Mouse (Mus musculus) forebrain, postnatal 0 days (tissue): ENCODE data around the gene Them7. TPM values are rescaled to one million over a fixed set of nuclear protein-coding genes. Genes with fewer than 3 reads are reported as not detected.
A peak's percentile ranks its signal among the peaks of the same experiment; 100 is the strongest.

Experiments used
- ATAC-seq: fragments of 200-750 bp; cut with Nextera tagmentation; 2 replicates; pipeline ENCODE4 v1.8.0; 2017; ENCODE audit warnings: mild to moderate bottlenecking, moderate library complexity
- DNase-seq: peaks from one replicate; pipeline ENCODE4 v3.0.0-alpha.2; 2015
- H3K27ac ChIP-seq: fragments of 300-500 bp; sonication (generic); 2 replicates; pipeline ENCODE4 v1.5.1; 2014; ENCODE audit warnings: low read depth, mild to moderate bottlenecking, antibody characterized with exemption, low read length, moderate library complexity, mixed read lengths
- H3K27me3 ChIP-seq: fragments of 300-500 bp; sonication (generic); 2 replicates; pipeline ENCODE4 v1.6.1; 2014; ENCODE audit warnings: mild to moderate bottlenecking, low read length, mixed read lengths; ENCODE audit not compliant: insufficient read depth
- H3K36me3 ChIP-seq: fragments of 300-500 bp; sonication (generic); 2 replicates; pipeline ENCODE4 v1.6.1; 2014; ENCODE audit warnings: mild to moderate bottlenecking, moderate library complexity; ENCODE audit not compliant: insufficient read depth
- H3K4me1 ChIP-seq: fragments of 300-500 bp; sonication (generic); 2 replicates; pipeline ENCODE4 v1.6.1; 2014; ENCODE audit warnings: antibody characterized with exemption; ENCODE audit not compliant: insufficient read depth
- H3K4me2 ChIP-seq: fragments of 300-500 bp; sonication (generic); 2 replicates; pipeline ENCODE4 v1.6.1; 2014; ENCODE audit warnings: low read depth, mild to moderate bottlenecking, moderate library complexity
- H3K4me3 ChIP-seq: fragments of 300-500 bp; sonication (generic); 2 replicates; pipeline ENCODE4 v1.5.1; 2014; ENCODE audit warnings: low read depth, low read length, mixed read lengths
- H3K9ac ChIP-seq: fragments of 300-500 bp; sonication (generic); 2 replicates; pipeline ENCODE4 v1.6.1; 2014; ENCODE audit warnings: mild to moderate bottlenecking
- H3K9me3 ChIP-seq: fragments of 300-500 bp; sonication (generic); 2 replicates; pipeline ENCODE4 v1.6.1; 2016; ENCODE audit warnings: low read length
- CTCF ChIP-seq: sonication (generic); IDR thresholded peaks from 2 replicates; pipeline ENCODE4 v1.5.1; 2016; ENCODE audit warnings: antibody characterized with exemption, control low read depth, low read depth
- WGBS: fragments of 180-500 bp; shearing (Covaris S2); extraction: QIAGEN DNeasy Blood & Tissue Kit; methylation state at CpG from one replicate; pipeline ENCODE4 v1.1.7; 2014; 5-methylcytosine and 5-hydroxymethylcytosine counted together
- polyA plus RNA-seq: library from polyadenylated mRNA; unstranded; fragments of >200 nt; fragmentation: Nextera tagmentation; extraction: Ambion mirVana; gene quantifications from 2 replicates; pipeline ENCODE4 v1.2.1, GENCODE M21; 2015
- total RNA-seq: library from RNA; depleted of rRNA; stranded (reverse); fragments of >200 nt; gene quantifications from 2 replicates; pipeline ENCODE4 v1.2.3, GENCODE M21; 2014

The Them7 gene
- total and polyA plus RNA-seq, 2 experiments from 2014 or later = not detected

DNA sequence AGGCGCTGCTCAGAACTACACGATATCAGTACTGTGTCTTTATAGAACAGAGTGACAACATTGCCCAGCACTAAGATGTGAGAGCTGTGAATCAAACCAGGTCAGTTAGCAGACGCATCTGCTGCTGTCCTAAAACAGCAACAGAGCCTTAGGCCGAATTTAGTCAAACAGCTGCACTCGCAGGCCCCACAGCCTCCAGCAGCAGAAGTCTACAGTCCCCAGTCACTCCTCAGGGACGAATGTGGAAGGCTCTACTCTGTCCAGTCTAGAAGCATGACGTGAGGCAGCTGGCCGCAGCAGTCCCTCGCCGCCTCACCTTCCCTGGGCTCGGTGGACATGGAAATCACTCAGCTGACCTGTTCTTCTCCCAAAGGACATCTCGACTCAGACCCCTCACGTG is 20.6 kb downstream of the Them7 start:
- no peak for ATAC-seq
- no peak overlapping the region for H3K4me3 ChIP-seq
- TF ChIP-seq CTCF = no peak
- H3K27me3 ChIP-seq = no peaks in the 10 kb centered on the region
- no peaks in the 10 kb centered on the region for H3K4me1 ChIP-seq
- WGBS = 78% methylated on average over 13 of the region's 13 CpGs
- H3K9ac ChIP-seq = no peak overlapping the region
- DNase-seq = no peak
- H3K36me3 ChIP-seq = no peaks in the 10 kb centered on the region
- H3K27ac ChIP-seq = no peak overlapping the region
- H3K9me3 ChIP-seq = no peaks in the 10 kb centered on the region
- H3K4me2 ChIP-seq = no peak overlapping the region

DNA sequence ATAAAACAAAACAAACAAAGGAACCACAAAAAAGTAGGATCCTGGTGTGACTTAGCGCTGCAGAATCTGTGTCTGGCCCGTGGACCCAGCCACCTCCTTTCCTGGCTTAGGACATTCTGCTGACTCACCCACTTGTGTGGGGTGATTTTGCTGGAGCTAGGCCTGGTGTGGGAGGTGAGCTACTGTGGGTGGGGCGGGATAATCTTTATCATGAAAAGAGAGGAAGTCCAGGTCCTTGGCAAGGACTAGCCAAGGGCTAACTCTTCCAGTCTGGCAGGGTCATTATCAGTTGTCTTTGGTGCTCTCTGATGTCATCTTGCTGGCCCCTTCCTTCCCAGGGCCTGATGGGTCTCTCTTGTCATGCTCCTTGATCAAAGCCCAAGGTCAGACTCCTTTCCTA is 27.9 kb downstream of the Them7 start:
- no peaks in the 10 kb centered on the region for H3K9me3 ChIP-seq
- H3K4me2 ChIP-seq = no peak overlapping the region
- H3K36me3 ChIP-seq = no peaks in the 10 kb centered on the region
- no peak for TF ChIP-seq CTCF
- H3K4me3 ChIP-seq = no peak overlapping the region
- H3K27me3 ChIP-seq = peaks cover 5% of the 10 kb centered on the region; the same call in 1 of the 2 replicates
- H3K4me1 ChIP-seq = no peaks in the 10 kb centered on the region
- DNase-seq (no peak), ATAC-seq (no peak)
- H3K27ac ChIP-seq = no peak overlapping the region
- 76% methylated on average over 3 of the region's 3 CpGs for WGBS
- no peak overlapping the region for H3K9ac ChIP-seq

DNA sequence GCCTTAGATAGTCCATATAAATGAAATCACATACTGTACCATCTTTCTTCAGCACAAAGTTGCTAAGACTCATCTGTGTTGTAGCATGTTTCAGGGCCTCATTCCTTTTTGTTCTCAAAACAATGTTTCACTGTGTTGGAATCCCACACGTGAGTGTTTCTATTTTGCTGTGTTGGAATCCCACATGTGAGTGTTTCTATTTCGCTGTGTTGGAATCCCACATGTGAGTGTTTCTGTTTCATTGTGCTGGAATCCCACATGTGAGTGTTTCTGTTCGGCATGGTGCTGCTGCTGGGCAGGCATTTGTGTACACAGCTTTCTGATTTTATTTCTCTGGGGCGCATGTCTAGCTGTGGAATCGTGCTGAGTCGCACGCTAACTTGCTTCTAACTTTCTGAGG is 28.7 kb downstream of the Them7 start:
- WGBS = 60% methylated on average over 7 of the region's 7 CpGs

DNA sequence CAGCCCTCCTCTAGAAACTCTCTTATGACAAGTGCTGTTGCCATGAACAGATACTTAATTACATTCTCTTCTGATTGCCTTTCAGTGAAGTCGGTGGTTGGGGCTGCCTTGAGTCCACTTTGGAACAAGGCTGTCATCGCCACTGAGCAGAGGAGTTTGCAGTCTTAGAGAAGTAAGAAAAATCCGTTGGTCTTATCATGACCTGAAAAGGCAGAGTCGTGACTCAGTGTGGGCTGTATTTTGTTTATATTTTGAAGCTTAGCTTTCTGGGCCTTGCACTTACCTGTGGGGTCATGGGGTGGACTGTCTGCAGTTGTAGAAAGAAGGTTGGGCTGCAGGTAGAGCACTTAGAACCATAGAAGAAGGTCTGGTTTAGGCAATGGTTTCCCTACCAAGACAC is 31.3 kb downstream of the Them7 start:
- Histone ChIP-seq H3K4me3 (no peak overlapping the region), H3K4me2 (no peak overlapping the region), H3K9me3 (no peaks in the 10 kb centered on the region), H3K4me1 (no peaks in the 10 kb centered on the region), H3K9ac (no peak overlapping the region), H3K36me3 (no peaks in the 10 kb centered on the region), H3K27me3 (peaks cover 5% of the 10 kb centered on the region; the same call in 1 of the 2 replicates), H3K27ac (no peak overlapping the region)
- ATAC-seq = no peak
- WGBS = 57% methylated on average over 4 of the region's 4 CpGs
- no peak for DNase-seq
- TF ChIP-seq CTCF = no peak

More for the DNA sequence above, 28.7 kb downstream of the Them7 start:
- peak; percentile 31 for DNase-seq
- Histone ChIP-seq H3K27me3 (peaks cover 5% of the 10 kb centered on the region; the same call in 1 of the 2 replicates), H3K9ac (no peak overlapping the region), H3K4me1 (no peaks in the 10 kb centered on the region), H3K27ac (no peak overlapping the region), H3K4me3 (no peak overlapping the region), H3K36me3 (no peaks in the 10 kb centered on the region), H3K9me3 (no peaks in the 10 kb centered on the region), H3K4me2 (no peak overlapping the region)
- peak; percentile 75 for ATAC-seq
- TF ChIP-seq CTCF = no peak

DNA sequence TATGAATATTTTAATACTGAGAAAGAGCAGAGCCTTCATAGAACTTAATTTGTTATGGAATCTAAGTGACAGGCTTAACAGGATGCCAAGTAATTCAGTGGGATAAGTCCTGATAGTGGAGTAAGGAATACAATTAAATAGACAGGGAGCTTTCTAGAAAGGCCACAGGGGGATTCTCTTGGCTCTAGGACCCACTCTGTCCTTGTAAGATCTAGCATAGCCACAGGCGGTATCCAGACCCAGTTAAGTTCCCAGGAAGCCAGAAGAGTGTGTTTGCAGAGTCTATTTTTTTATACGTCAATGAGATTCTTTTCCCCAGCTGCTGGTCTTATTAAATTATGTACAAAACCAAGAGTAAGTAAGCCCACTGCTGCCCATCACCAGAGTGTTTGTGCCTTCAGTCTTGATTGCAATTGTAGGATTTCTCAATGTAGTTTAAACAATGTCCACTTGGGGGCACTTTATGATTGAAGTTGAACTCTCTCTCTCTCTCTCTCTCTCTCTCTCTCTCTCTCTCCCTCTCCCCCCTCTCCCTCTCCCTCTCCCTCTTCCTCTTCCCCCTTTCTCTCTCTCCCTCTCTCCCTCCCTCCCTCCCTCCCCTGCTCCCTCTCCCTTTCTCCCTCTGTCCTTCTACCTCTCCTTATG is 32.4 kb downstream of the Them7 start:
- Histone ChIP-seq H3K27ac (no peak overlapping the region), H3K27me3 (peaks cover 9% of the 10 kb centered on the region; the same call in 1 of the 2 replicates), H3K36me3 (no peaks in the 10 kb centered on the region), H3K9me3 (no peaks in the 10 kb centered on the region), H3K4me1 (no peaks in the 10 kb centered on the region), H3K4me2 (no peak overlapping the region), H3K4me3 (no peak overlapping the region), H3K9ac (no peak overlapping the region)
- TF ChIP-seq CTCF = peak; percentile 68
- peak; percentile 42 for ATAC-seq
- WGBS = 63% methylated on average over 2 of the region's 2 CpGs
- peak; percentile 70 for DNase-seq

- H3K27me3 ChIP-seq = peaks cover 9% of the 10 kb centered on the region; the same call in 1 of the 2 replicates
- H3K9me3 ChIP-seq = no peaks in the 10 kb centered on the region
- no peak overlapping the region for H3K4me3 ChIP-seq
- H3K4me1 ChIP-seq = no peaks in the 10 kb centered on the region
- H3K27ac ChIP-seq = no peak overlapping the region
- DNase-seq = no peak
- WGBS = 58% methylated on average over 2 of the region's 2 CpGs
- no peak overlapping the region for H3K9ac ChIP-seq
- H3K36me3 ChIP-seq = no peaks in the 10 kb centered on the region
- no peak for ATAC-seq
- no peak overlapping the region for H3K4me2 ChIP-seq
- no peak for TF ChIP-seq CTCF
Measured at GRCm38 (mm10) chr2:105257376-105257775, 33.3 kb downstream of the Them7 start.

GRCm38 (mm10) chr2:105261335-105261734 is 37.2 kb downstream of the Them7 start:
- Histone ChIP-seq H3K9me3 (no peaks in the 10 kb centered on the region), H3K4me1 (no peaks in the 10 kb centered on the region), H3K9ac (no peak overlapping the region), H3K36me3 (no peaks in the 10 kb centered on the region), H3K4me2 (no peak overlapping the region), H3K27me3 (peaks cover 10% of the 10 kb centered on the region), H3K4me3 (no peak overlapping the region), H3K27ac (no peak overlapping the region)
- no peak for ATAC-seq
- no peak for TF ChIP-seq CTCF
- no peak for DNase-seq
- WGBS = 66% methylated on average over 11 of the region's 11 CpGs
